Mouse (Mus musculus): ENCODE measurements around the gene Emg1.
"Not testable (repeated sequence)": the region's sequence is repeated elsewhere in the genome, so short reads cannot be mapped to it uniquely, and the experiment has no call there.

Gene Emg1

DNA sequence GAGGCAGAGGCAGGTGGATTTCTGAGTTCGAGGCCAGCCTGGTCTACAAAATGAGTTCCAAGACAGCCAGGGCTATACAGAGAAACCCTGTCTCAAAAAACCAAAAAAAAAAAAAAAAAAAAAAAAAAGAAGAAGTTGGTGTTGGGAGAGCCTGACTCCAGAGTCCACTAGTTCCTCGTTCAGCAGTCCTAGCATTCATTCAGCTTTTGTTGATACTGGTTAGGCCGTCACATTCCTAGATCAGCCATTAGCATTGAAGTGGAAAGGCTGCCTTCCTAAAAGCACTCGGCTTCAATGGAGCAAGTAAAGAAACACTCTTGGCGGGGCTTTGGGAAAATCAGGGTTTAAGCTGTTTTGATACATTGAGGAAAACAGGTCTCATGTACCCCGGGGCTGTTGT lies 29.7 kb downstream of the Emg1 start:
- DNase-seq (ENCODE audit: low read depth, low spot score) = not testable (repeated sequence)

DNA sequence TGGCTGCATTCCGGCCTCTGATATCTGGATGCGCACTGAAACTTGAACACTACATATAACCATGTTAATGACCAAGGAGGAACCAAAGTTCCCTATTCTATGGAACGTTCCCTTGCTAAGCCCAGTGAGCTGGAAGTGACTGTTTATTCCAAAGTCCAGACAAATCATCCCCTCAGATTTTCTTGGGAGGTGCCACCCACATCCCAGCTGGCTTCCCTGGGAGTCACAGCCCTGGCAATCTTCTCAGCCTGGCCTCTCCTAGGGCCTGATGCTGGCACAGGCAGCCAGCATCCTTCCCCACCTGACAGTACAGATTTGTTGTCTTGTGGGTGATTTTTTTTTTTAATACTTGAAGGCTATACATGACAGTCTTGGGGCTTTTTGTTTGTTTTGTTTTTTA lies 32.5 kb downstream of the Emg1 start:
- no peak for DNase-seq (ENCODE audit: low read depth, low spot score)

DNA sequence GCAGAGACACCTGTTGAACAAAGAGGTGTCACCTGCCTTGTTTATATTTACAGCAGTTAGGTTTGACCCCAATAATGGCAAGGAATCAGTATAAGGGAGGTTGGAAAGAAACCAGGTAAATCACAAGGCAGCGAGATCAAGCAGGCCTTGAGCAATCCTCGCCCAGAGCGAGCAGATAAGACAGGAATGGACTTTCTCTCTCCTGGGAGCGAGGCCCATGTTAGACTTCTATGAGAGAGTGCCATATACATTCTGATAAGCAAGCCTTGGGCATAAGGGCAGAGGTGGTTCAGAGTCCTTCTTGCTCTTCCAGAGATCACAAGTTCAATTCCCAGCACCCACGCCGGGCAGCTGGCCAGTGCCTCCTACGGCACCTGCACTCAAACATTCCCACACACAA lies 33.2 kb downstream of the Emg1 start:
- no peak for DNase-seq (ENCODE audit: low read depth, low spot score)

DNA sequence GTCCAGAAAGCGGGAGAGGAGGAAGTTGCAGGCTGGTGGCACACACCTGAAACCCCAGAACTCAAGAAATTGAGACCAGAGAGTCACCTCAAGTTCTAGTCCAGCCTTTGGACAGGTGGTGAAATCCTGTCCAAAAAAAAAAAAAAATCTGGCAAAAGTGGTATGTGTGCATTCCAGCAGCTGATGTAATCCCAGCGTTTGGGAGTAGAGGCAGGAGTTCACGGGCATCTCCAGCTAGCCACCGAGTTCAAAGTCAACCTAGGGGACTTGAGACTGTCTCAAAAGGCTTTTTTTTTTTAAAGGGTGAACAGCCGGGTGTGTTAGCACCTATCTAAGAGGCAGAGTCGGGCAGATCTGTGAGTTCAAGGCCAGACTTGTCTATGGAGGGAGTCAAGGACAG lies 35.8 kb downstream of the Emg1 start:
- DNase-seq (ENCODE audit: low read depth, low spot score) = no peak

DNA sequence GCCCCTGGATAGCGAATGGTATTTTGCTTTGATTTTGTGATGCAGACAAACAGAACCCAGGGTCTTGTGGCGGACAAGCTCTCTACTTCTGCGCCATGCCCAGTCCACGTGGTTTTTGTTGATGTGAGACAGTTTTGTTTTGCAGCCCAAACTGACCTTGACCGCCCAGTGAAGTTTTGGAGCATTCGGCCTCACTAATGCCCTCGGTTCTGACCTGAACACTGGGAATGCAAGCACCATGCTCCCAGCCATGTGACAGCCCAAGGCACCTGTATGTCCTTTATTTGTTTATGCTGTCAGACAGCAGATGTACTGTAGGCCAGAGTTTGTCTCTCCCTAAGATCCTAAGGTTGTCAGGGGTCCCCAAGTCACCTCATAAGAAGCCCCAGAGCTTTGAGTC lies 37.4 kb downstream of the Emg1 start:
- DNase-seq (ENCODE audit: low read depth, low spot score) = no peak

DNA sequence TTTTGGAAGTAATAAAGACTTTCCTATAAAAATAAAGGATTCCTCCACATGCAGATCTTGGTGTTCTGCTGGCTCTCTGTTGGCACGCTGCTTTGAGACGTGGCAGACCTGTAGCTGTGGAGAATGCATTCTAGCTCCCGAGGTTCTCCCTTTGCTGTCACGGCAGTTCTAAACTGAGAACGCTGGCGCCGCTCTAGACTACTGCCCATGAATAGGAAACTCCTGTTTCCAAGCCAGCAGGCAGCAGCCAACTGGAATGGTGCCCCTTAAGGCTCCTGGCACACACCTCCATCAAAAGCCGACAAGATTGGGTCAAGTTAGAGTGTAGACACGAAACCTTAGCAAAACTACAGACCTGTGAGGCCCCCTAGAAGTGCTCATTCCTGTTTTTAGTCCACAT lies 38.4 kb downstream of the Emg1 start:
- DNase-seq (ENCODE audit: low read depth, low spot score) = no peak

DNA sequence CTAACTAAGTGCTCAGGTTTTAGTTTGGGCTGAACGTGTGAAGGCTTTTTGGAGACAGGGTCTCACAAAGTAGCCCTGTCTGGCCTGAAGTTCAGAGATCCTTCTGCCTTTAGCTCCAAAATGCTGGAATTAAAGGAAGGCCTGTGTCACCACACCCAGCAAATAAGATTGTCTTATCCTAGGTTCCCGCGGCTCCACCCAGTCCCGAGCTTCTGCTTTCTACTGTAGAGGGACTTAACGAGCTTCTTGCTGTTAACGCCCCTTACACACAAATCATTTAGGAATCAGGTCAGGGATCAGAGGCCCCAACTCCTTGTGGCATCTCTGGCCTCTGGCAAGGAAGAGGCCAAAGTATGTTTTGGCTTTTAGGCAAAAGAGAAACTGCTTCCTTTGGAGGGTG lies 39.9 kb downstream of the Emg1 start:
- DNase-seq (ENCODE audit: low read depth, low spot score) = peak; percentile 50

DNA sequence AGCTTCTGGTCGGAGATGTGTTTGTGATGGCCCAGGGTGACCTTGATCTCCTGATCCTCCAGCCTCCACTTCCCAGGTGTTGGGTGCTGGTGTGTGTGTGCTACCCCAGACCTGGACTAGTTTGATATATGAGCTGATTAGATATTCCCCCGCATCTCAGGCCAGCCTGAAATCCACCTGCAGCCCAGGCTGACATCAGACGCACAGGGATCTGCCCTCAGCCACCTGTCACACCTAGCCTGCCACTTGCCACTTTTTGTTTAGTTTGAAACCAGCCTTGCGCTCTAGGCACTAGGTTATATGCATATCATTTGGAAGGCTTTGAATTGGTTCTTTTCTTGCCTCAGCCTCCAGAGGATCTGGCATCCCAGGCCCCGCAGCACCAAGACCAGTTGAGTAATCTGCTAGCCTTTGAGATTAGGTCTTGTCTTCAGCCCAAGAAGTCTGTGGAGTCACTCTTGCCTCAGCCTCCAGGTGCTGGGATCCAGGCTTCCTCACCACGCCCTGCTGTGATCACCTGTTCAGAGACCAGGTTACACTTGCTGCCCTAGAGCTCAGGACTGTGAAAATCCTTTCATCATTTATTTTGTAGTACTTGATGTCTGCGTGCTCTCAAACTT lies 41.6 kb downstream of the Emg1 start:
- no peak for DNase-seq (ENCODE audit: low read depth, low spot score)

DNA sequence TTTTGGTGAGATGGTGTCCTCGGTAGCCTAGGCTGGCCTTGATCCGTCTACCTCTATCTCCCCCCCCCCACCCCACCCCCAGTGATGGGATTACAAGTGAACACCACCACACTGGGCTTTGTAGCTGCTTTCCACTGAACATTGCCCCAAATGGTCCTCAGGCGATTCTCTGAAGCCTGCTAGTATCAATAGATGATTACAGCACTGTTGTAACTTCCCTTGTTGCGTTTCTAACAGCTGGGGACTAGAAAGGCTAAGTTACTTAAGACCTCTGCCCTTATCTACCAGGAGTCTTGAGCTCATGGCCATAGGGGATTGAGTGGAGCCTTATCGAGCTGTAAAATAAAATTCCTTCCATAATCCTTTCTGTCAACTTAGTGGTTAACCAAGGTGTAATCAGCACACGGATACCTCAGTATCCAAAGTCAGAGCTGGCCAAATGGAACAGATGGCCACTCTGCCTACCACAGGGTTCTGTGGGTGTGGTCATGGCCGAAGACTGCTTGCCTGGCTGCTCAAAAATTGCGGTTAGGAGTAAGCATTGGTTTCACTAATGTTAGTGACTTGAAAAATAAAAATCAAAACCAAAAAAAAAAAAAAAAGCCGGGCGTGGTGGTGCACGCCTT lies 42.6 kb downstream of the Emg1 start:
- no peak for DNase-seq (ENCODE audit: low read depth, low spot score)

DNA sequence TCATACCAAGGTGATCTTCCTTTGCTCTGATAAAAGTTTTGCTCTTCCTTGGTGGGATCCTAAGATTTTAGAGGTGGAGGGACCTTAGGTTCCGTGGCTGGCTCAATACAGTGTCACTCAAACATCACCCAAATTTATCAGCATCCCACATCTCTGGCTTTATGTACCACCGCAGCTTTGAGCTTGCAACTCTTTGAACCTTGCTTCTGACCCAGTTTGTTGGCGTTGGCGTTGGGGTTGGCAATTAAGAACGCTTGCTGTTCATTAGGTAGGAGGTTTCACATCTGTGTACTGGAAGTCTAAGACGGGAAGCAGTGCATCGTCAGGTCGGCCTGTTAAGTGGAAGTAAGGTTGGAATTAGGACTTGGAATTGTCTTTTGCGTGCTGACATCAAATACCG lies 47.0 kb downstream of the Emg1 start:
- no peak for DNase-seq (ENCODE audit: low read depth, low spot score)

DNA sequence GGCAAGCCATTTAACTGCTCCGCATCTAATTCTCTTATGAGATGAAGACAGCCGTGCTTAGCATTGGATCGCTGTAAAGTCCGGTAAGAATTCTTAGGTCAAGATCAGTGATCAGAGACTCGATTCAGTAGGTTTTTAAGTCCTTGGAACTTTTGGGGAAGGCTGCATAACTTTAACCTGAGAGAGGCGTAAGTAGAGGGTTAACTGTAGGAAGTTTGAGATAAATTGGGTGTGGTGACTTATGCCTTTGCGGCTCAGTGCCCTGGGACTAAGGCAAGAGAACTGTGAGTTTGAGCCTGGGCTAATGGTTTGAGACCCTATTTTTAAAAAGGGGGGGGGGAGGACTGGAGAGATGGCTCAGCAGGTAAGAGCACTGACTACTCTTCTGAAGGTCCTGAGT lies 47.7 kb downstream of the Emg1 start:
- DNase-seq (ENCODE audit: low read depth, low spot score) = no peak

DNA sequence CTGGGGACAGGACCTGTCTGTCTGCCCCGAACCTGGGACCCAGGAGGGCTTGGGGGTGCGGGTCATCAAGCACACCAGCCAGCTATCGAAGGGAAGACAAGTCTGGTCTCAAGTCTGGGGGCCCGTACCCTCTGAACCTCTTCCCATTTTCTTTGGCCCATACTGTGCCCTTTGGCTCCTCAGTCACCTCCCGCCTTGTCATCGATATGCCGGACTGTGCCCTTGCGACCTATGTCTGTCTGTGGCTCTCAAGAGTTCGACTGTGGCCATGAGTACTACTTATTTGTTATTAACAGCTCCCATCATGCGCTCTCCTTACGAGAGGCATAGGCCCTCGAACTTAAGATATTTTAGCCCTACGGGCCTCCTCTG lies 48.6 kb downstream of the Emg1 start:
- DNase-seq (ENCODE audit: low read depth, low spot score) = no peak

DNA sequence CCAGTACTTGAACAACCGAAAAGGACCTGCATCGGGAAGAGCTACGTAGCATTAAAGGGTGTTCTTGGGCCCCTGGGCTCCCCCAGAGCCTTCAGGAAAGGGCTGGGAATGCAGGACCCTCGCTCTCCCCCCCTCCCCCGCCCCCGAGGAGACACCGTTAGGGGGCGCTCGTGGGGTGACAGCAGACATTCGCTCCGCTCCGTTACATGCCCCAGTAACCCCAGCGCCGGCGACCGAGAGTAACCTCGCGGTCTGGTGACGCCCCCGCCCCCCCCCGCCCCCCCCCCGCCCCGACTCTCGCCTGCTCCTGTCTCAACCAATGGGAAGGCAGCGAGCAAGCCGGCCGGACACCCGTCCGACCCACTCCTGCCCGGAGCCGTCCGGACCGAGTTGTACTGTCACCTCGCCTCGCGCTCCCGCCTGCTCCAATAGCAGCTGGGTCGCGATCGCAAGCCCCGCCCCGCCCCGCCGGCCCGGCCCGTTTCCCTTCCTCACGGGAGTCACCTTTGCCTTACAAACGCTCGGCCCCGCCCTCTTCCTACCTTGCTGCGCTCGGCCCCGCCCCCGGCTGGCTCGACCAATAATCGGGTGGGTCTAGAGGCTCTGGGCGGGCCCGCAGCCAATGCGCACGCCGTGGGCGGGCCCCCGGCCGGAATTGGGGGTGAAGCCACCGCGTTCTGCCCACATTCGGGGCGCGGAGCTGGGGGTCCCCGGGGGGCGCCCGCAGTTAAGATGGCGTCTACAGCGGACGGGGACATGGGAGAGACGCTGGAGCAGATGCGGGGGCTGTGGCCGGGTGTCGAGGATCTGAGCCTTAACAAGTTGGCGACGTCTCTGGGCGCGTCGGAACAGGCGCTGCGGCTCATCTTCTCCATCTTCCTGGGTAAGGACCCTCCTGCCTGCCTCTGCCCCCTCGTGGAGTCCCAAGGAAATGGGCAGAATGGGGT lies 49.2 kb downstream of the Emg1 start, which contains the start of gene Lpcat3:
Lpcat3 (plus strand) TSS at position 551 of the 947 bp plus-strand sequence.
- DNase-seq (ENCODE audit: low read depth, low spot score) = peak; percentile 100

DNA sequence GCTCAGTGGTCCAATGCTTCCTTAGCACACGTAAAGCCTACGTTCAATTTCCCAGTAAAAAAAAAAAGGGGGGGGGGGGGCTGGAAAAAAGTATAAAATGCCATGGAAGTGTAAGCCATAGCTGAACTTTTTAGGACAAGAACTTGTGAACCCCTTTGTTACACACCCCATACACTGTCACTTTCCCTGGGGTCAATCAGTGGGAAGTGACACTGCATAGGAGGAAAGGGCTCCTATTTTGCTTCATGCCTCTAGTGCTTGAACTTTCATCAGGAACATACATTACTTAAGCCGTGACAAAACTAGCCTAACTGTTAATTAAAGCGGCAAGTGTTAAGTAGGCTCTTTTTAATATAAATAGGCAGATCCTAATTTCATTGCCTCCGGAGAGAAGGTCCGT lies 50.0 kb downstream of the Emg1 start:
- DNase-seq (ENCODE audit: low read depth, low spot score) = no peak

DNA sequence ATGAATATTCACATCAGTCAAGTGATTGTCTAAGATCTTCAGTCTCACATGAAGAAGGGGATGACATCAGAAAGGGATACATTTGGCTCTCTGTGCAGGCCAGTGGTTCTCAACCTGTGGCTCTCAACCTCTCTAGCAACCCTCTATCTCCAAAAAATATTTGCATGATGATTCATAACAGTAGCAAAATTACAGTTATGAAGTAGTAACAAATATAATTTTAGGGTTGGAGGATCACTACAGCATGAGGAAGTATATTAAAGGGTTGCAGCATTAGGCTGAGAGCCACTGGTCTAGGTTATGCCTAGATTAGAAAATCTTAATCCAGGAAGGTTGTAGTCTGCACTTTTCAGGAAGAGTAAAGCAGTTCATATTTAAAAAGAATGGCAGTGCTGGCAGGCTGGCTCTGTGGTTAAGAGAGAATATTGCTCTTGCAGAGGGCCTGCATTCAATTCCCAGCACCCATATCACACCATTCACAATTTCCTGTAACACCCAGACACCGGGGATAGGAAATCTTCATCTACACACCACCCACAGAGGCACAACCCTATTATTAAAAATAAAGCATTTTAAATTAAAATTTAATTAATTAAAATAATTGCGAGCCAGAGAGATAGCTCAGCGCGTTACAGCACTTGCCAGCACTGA lies 50.7 kb downstream of the Emg1 start:
- no peak for DNase-seq (ENCODE audit: low read depth, low spot score)

DNA sequence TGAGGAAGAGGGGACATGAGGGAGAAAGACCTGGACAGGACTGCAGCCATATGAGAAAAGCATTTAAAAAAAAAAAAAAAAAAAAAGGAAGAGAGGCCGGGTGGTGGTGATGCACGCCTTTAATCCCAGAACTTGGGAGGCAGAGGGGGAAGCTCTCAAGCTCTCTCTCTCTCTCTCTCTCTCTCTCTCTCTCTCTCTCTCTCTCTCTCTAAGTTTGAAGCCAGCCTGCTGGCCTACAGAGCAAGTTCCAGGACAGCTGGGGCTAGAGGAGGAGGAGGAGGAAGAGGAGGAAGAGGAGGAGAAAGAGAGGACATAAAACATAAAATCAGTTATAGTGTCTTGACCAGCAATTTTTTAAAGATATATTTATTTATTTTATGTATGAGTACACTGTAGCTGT lies 53.9 kb downstream of the Emg1 start:
- DNase-seq (ENCODE audit: low read depth, low spot score) = no peak

DNA sequence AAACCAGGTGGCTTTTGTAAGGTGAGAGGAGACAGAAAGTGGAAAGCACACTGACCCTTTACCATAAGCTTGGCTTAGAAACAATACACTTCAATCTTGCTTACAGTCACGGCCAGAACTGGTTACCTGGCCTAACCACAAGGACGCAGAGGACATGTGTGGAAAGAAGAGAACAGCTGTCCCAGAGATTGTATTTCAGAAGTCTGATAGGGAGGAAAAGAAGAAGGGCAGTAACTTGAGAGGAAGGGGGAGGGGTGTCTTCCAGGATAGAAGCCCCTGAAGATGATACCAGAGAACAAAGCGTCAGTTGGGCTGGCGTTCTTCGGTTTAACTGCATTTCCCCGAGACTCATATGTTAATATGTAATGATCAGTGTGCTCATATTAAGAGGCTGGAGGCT lies 56.1 kb downstream of the Emg1 start:
- no peak for DNase-seq (ENCODE audit: low read depth, low spot score)
